ENCODE assay signal across 8 mouse cellular contexts in genomic region chr15:8577480-8577881, GRCm38 (mm10). TPM values are rescaled to one million over a fixed set of nuclear protein-coding genes. Genes with fewer than 3 reads are reported as not detected.
DNase-seq lines count a peak whose midpoint lies in the region; ATAC-seq lines count a peak whose summit lies in the region.

No protein-coding gene starts in this region.

- no peak overlapping the region for H3K4me3 ChIP-seq in intestine, embryonic 16.5 days (ENCODE audit: low read length)

- H3K9ac ChIP-seq in intestine, embryonic 16.5 days (ENCODE audit: low read depth, low read length): no peak overlapping the region

- no peaks in the 10 kb centered on the region for H3K27me3 ChIP-seq in intestine, embryonic 16.5 days (replicated peaks; ENCODE audit: control insufficient read depth, insufficient read depth, low read length)

- intact Hi-C loops in left cerebral cortex, postnatal 4 days (cut with DNase I): no loop called here

- WGBS in intestine, embryonic 16.5 days: 12% methylated on average over 3 of the region's 3 CpGs

- no peaks in the 10 kb centered on the region for H3K4me1 ChIP-seq in intestine, embryonic 16.5 days (ENCODE audit: control insufficient read depth, insufficient read depth, low read length)

- DNase-seq in cerebellum, adult 11 months: no peak
- DNase-seq in urinary bladder, postnatal 14 days (ENCODE audit: low spot score): peak; percentile 41
- DNase-seq in urinary bladder, postnatal 4 days (ENCODE audit: low spot score in 2 of 2): no peak
- DNase-seq in embryo, embryonic 10.5 days (ENCODE audit: low spot score): peak; percentile 80
- peak; percentile 42 for DNase-seq in left cerebral cortex, postnatal 4 days
- DNase-seq in retina, postnatal 1 day: peak; percentile 82

- H3K36me3 ChIP-seq in intestine, embryonic 16.5 days (ENCODE audit: control insufficient read depth, insufficient read depth, low read length): no peaks in the 10 kb centered on the region

- no peaks in the 10 kb centered on the region for H3K9me3 ChIP-seq in intestine, embryonic 16.5 days (ENCODE audit: control insufficient read depth, low read length)

- H3K4me2 ChIP-seq in intestine, embryonic 16.5 days (ENCODE audit: low read depth, low read length): no peak overlapping the region

- ATAC-seq in cerebellum, adult (ENCODE audit: insufficient number of reproducible peaks, low FRiP score, low TSS enrichment): 0 out of 2 replicates have a peak, but pooled peaks have one; percentile 31
- 0 out of 2 replicates have a peak, but pooled peaks have one; percentile 7 for ATAC-seq in intestine, embryonic 16.5 days

- no peak overlapping the region for H3K27ac ChIP-seq in intestine, embryonic 16.5 days (ENCODE audit: low read length)

RNA-seq across cellular contexts. Expression of gene Gm2310, which starts 57.7 kb away (rescaled TPM):
- not detected in 2 replicates for polyA plus RNA-seq in intestine, embryonic 16.5 days (2015; fragmentation: Nextera tagmentation; extraction: Ambion mirVana)
- total RNA-seq in left cerebral cortex, postnatal 4 days (2021): not detected

Comparison
In these comparisons a context has a peak if more than half of its experiments do, and no peak if none do; other contexts are left out.
1. DNase-seq: peak in urinary bladder, postnatal 14 days (single experiment), embryo, embryonic 10.5 days (single experiment), left cerebral cortex, postnatal 4 days (single experiment) and retina, postnatal 1 day (single experiment); none in cerebellum, adult 11 months (single experiment) and urinary bladder, postnatal 4 days (0 of 2).